Mouse (Mus musculus): ENCODE measurements around the gene Gm20388. TPM values are rescaled to one million over a fixed set of nuclear protein-coding genes. Genes with fewer than 3 reads are reported as not detected.

Gm20388 gene
- polyA plus RNA-seq, 1 experiment: 23.9 TPM

DNA sequence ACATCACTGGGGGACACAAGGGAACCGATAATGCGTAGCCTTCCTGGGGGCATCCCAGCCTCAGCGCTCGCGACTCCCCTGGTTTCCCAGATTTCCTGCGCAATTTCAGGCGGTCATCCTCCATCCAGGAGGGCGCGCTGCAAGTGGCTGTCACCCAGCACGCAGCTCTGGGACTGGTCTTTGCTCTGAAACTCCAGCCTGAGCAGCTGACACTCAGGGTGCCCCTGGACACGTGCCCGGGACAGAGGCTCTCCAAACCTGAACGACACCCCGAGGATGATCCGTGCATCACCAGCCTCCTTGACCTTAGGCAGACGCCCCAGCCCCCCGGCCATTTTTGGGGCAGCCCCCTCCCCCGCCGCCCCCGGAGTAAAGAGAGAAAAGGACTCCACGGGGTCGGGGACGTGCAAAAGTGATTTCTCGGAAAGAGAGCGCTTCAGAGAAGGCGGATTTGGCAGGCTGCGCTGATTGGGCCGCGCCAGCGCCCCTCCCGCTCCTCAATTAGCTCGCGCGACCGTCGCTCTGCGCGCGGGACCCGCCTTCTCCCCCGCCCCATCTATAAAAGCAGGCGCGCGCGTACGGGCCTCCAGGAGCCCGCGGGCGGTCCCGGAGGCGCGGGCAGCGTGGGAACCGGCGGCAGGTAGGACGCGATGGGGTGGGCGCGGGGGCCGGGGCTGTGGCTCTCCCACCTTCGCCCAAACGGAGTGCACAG, 825.3 kb downstream of the Gm20388 start, which contains the start of gene Irf8:
Gene Irf8 (plus strand): TSS at position 589 of the 712 bp plus-strand sequence.
- TF ChIP-seq POLR2A (IDR thresholded peaks at IDR 0.05; ENCODE audit: extremely low read depth, insufficient read depth, low read length): no peak
- no peak for TF ChIP-seq CTCF (IDR thresholded peaks at IDR 0.05; ENCODE audit: extremely low read depth, insufficient read depth, low read length)
- H3K27ac ChIP-seq (ENCODE audit: insufficient read depth, low read length): no peak within 1 kb of the TSS
- peak within 1 kb of the TSS; percentile 32 for H3K4me3 ChIP-seq (ENCODE audit: insufficient read depth, low read length)
- H3K4me1 ChIP-seq (ENCODE audit: control insufficient read depth, insufficient read depth, low read length): no peaks in the 10 kb centered on the region

DNA sequence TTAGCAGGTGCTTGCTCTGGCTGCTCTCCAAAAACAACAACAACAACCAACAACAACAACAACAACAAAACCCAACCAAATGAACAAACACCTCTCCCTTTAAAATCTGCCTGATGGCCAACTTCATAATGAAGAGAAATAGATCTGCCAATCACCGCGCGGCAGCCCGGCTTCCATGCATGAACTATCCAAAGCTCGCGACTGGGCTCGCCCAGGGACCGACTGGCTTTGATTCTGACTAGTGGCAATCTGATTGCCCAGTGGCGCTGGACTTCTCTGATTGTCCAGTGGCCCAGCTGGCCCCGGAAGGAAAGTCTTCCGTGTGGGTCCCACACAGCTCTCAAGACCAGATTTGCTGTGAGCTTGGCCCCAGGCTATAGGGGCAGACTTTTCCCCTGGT, 825.8 kb downstream of the Gm20388 start:
- no peaks in the 10 kb centered on the region for H3K4me1 ChIP-seq (ENCODE audit: control insufficient read depth, insufficient read depth, low read length)
- peak overlapping the region; percentile 32 for H3K4me3 ChIP-seq (ENCODE audit: insufficient read depth, low read length)
- TF ChIP-seq POLR2A (IDR thresholded peaks at IDR 0.05; ENCODE audit: extremely low read depth, insufficient read depth, low read length) (no peak), CTCF (IDR thresholded peaks at IDR 0.05; ENCODE audit: extremely low read depth, insufficient read depth, low read length) (no peak)
- no peak overlapping the region for H3K27ac ChIP-seq (ENCODE audit: insufficient read depth, low read length)

DNA sequence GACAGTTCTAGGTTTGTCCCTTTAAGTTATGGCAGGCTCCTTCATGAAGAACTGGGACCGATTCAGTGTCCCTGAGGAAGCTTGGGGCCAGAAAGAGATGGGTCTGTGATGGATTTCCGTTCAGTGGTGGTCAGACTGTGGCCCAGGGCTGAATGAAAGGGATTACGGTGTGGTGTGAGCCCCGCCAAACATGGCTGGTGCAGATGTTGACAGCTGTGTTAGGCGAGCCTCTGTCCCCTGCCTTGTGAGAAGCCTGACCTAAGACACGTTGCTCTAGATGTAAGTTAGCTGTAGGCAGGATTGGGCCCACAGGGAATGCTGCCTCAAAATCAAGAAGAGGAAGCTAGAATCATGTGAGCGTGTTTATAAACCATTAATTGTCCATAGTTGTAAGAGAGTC, 826.5 kb downstream of the Gm20388 start:
- Histone ChIP-seq H3K4me1 (ENCODE audit: control insufficient read depth, insufficient read depth, low read length) (no peaks in the 10 kb centered on the region), H3K4me3 (ENCODE audit: insufficient read depth, low read length) (peak overlapping the region; percentile 32), H3K27ac (ENCODE audit: insufficient read depth, low read length) (no peak overlapping the region)
- no peak for TF ChIP-seq POLR2A (IDR thresholded peaks at IDR 0.05; ENCODE audit: extremely low read depth, insufficient read depth, low read length)
- TF ChIP-seq CTCF (IDR thresholded peaks at IDR 0.05; ENCODE audit: extremely low read depth, insufficient read depth, low read length): no peak

DNA sequence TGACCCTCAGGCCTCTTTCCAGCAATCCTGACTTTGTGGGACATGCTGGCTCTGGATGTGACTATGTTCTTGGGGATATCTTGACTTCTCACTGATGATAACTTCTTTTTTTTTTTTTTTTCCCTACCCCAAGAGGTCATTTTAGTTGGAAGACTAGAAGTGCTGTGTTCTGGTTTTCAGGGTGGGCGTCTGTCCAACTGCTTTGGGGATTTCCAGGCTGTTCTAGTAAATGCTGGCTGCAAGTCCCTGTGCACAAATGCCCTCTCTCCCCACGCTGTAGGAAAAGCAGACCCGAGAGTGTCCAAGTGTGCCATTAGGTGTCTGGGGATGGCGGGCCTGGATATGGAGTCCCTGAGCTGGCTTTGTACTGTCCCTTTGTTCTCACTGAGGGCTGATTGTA, 828.1 kb downstream of the Gm20388 start:
- H3K27ac ChIP-seq (ENCODE audit: insufficient read depth, low read length): no peak overlapping the region

DNA sequence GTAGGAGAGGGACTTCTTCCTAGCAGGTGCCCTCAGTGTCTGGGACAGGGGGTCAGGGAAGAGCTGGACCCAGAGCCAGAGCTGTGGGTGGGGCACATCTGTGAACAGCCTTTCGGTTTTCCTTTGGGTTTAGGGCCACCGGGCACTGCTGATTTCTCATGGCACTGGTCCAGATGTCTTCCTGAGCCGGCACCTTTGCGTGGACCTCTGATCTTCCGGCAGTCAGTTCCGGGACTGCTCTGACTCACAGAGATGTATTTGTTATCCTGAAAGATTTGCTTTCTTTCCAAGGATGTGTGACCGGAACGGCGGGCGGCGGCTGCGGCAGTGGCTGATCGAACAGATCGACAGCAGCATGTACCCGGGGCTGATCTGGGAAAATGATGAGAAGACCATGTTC, 828.9 kb downstream of the Gm20388 start:
- no peaks in the 10 kb centered on the region for H3K4me1 ChIP-seq (ENCODE audit: control insufficient read depth, insufficient read depth, low read length)
- H3K27ac ChIP-seq (ENCODE audit: insufficient read depth, low read length): no peak overlapping the region
- no peak overlapping the region for H3K4me3 ChIP-seq (ENCODE audit: insufficient read depth, low read length)
- TF ChIP-seq POLR2A (IDR thresholded peaks at IDR 0.05; ENCODE audit: extremely low read depth, insufficient read depth, low read length): no peak
- TF ChIP-seq CTCF (IDR thresholded peaks at IDR 0.05; ENCODE audit: extremely low read depth, insufficient read depth, low read length): no peak

More for the DNA sequence above, 828.1 kb downstream of the Gm20388 start:
- Histone ChIP-seq H3K4me1 (ENCODE audit: control insufficient read depth, insufficient read depth, low read length) (no peaks in the 10 kb centered on the region), H3K4me3 (ENCODE audit: insufficient read depth, low read length) (no peak overlapping the region)
- TF ChIP-seq CTCF (IDR thresholded peaks at IDR 0.05; ENCODE audit: extremely low read depth, insufficient read depth, low read length) (no peak), POLR2A (IDR thresholded peaks at IDR 0.05; ENCODE audit: extremely low read depth, insufficient read depth, low read length) (no peak)

DNA sequence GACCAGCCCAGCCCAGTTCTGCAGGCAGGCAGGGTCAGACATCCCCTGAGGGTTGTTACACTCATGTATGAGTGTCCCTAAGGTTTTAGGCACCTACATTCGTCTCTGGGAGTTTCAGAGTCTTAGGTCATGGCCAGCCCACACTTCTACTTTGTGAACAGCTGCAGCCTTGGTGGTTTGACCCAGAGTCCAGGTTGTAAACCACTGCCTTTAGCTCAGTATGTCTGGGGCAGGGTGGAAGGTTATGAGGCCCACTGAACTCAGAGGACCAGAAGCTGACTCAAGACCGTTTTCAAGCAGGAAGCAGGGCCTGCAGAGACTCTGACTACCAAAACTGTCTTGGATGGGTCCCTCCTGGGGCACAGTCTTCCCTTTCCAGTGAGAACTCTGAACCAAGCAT, 829.9 kb downstream of the Gm20388 start:
- Histone ChIP-seq H3K27ac (ENCODE audit: insufficient read depth, low read length) (no peak overlapping the region), H3K4me3 (ENCODE audit: insufficient read depth, low read length) (no peak overlapping the region), H3K4me1 (ENCODE audit: control insufficient read depth, insufficient read depth, low read length) (no peaks in the 10 kb centered on the region)
- TF ChIP-seq POLR2A (IDR thresholded peaks at IDR 0.05; ENCODE audit: extremely low read depth, insufficient read depth, low read length): no peak
- TF ChIP-seq CTCF (IDR thresholded peaks at IDR 0.05; ENCODE audit: extremely low read depth, insufficient read depth, low read length): no peak

DNA sequence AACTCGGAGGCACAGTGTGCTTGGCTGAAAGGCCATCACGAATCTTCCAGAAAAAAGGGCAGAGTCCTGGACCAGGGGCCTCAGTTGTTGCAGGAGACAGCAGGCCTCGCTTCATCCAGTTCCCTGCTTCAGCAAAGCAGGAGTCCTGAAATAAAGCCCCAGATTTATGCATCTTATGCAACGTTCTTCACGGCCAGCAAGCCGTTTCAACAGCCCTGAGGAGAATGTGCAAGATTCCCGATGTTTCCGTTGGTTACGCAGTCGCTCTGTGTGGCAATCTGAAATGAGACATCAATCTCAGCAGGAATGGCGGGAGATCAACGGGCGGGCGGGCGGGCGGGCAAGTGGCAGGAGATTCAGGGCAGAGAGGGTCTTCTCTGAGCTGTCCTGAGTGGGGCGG, 830.4 kb downstream of the Gm20388 start:
- Histone ChIP-seq H3K4me1 (ENCODE audit: control insufficient read depth, insufficient read depth, low read length) (no peaks in the 10 kb centered on the region), H3K27ac (ENCODE audit: insufficient read depth, low read length) (no peak overlapping the region), H3K4me3 (ENCODE audit: insufficient read depth, low read length) (no peak overlapping the region)
- TF ChIP-seq CTCF (IDR thresholded peaks at IDR 0.05; ENCODE audit: extremely low read depth, insufficient read depth, low read length) (no peak), POLR2A (IDR thresholded peaks at IDR 0.05; ENCODE audit: extremely low read depth, insufficient read depth, low read length) (no peak)

DNA sequence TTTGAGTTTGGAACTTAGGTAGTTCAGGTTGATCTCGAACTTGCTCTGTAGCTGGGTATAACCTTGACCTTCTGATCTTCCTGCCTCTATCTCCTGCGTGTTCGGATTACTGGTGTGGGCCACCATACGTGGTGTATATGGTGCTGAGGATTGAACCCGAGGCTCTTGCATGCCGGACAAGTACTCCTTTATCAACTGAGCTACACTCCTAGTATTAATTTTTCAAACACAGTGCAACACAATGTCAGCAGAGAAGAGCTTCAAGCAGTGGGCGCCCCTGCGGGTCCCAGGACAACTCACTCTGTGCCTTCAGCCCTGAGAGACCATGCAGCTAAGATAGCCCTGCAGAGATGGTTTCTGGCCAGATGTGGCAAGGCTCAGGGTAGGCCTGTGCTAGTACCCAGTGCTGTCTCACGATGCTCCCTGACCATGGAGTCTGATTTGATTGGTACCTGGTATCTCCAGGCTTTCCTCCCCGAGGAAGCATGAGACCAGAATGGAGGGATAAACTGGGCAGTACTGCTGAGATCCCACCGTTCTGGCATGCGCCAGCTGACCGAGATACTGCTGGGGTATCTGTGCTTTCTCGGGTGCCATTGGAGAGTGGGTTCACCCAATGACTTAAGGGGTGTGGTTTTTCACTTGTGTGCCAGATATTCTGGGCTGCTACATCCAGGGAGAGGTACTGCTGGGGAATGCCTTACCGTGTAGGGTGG, 831.3 kb downstream of the Gm20388 start:
- TF ChIP-seq POLR2A (IDR thresholded peaks at IDR 0.05; ENCODE audit: extremely low read depth, insufficient read depth, low read length) (no peak), CTCF (IDR thresholded peaks at IDR 0.05; ENCODE audit: extremely low read depth, insufficient read depth, low read length) (no peak)
- Histone ChIP-seq H3K4me1 (ENCODE audit: control insufficient read depth, insufficient read depth, low read length) (no peaks in the 10 kb centered on the region), H3K4me3 (ENCODE audit: insufficient read depth, low read length) (no peak overlapping the region)

DNA sequence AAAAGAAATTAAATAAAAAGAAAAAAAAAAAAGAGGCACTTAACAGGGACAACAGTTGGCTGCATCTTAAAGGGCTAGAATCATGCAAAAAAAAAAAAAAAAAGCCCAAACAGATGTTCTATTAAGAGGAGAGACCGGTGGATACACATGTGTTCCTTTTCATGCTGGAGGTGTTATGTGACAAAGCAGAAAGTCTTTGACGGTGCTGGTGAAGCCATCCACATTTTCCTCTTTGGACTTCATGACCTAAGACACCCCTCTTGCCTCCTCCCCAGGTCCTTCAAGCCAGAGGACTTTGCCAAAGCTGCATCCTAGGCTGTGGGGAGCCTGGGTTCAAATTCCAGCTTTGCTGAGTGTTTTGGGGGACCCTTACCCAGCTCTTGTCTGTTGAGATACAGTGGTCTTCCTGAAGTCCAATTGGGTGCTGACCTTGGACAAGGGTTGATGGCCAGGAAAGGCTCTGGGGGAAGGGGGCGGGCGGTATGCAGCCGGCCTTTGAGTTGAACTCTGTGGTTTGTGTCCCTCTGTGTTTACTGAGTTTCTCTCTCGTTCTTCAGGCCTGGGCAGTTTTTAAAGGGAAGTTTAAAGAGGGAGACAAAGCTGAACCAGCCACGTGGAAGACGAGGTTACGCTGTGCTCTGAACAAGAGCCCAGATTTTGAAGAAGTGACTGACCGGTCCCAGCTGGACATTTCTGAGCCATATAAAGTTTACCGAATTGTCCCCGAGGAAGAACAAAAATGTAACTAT, 832.7 kb downstream of the Gm20388 start:
- H3K4me3 ChIP-seq (ENCODE audit: insufficient read depth, low read length): no peak overlapping the region
- TF ChIP-seq CTCF (IDR thresholded peaks at IDR 0.05; ENCODE audit: extremely low read depth, insufficient read depth, low read length) (no peak), POLR2A (IDR thresholded peaks at IDR 0.05; ENCODE audit: extremely low read depth, insufficient read depth, low read length) (no peak)
- no peak overlapping the region for H3K27ac ChIP-seq (ENCODE audit: insufficient read depth, low read length)
- H3K4me1 ChIP-seq (ENCODE audit: control insufficient read depth, insufficient read depth, low read length): no peaks in the 10 kb centered on the region

More for the DNA sequence above, 831.3 kb downstream of the Gm20388 start:
- H3K27ac ChIP-seq (ENCODE audit: insufficient read depth, low read length): no peak overlapping the region

Data from cortical plate, adult 2 months (tissue).